Mouse (Mus musculus): ENCODE results near the gene Vmn2r88. TPM values are rescaled to one million over a fixed set of nuclear protein-coding genes. Genes with fewer than 3 reads are reported as not detected.
"Not testable (repeated sequence)": the region's sequence is repeated elsewhere in the genome, so short reads cannot be mapped to it uniquely, and the experiment has no call there.

Gene Vmn2r88
- polyA plus RNA-seq, 1 experiment from 2014 or later = not detected

GRCm38 (mm10) chr14:51423885-51424284 is 13.3 kb downstream of the Vmn2r88 start:
- no peak for TF ChIP-seq CTCF (IDR thresholded peaks at IDR 0.05; ENCODE audit: low read depth)
- 51% methylated on average over 2 of the region's 2 CpGs for WGBS

GRCm38 (mm10) chr14:51430138-51430537 is 19.5 kb downstream of the Vmn2r88 start:
- DNase-seq (ENCODE audit: low spot score); H3K36me3 ChIP-seq (ENCODE audit: insufficient read depth, low read length); H3K27me3 ChIP-seq (ENCODE audit: insufficient read depth, low read length); H3K9ac ChIP-seq (ENCODE audit: low read depth, low read length); H3K4me2 ChIP-seq (ENCODE audit: low read length); H3K4me1 ChIP-seq (replicated peaks; ENCODE audit: insufficient read depth, low read length); H3K4me3 ChIP-seq (replicated peaks; ENCODE audit: low read depth, low read length); H3K9me3 ChIP-seq (replicated peaks; ENCODE audit: low read length); H3K27ac ChIP-seq; ATAC-seq (replicated peaks; ENCODE audit: low FRiP score, low read depth): not testable (repeated sequence)

More at GRCm38 (mm10) chr14:51423885-51424284, 13.3 kb downstream of the Vmn2r88 start:
- DNase-seq (ENCODE audit: low spot score) (no peak), ATAC-seq (replicated peaks; ENCODE audit: low FRiP score, low read depth) (no peak)
- Histone ChIP-seq H3K9me3 (replicated peaks; ENCODE audit: low read length) (no peaks in the 10 kb centered on the region), H3K27ac (no peak overlapping the region), H3K27me3 (ENCODE audit: insufficient read depth, low read length) (no peaks in the 10 kb centered on the region), H3K4me2 (ENCODE audit: low read length) (no peak overlapping the region), H3K4me3 (replicated peaks; ENCODE audit: low read depth, low read length) (no peak overlapping the region), H3K9ac (ENCODE audit: low read depth, low read length) (no peak overlapping the region), H3K4me1 (replicated peaks; ENCODE audit: insufficient read depth, low read length) (no peaks in the 10 kb centered on the region), H3K36me3 (ENCODE audit: insufficient read depth, low read length) (no peaks in the 10 kb centered on the region)

DNA sequence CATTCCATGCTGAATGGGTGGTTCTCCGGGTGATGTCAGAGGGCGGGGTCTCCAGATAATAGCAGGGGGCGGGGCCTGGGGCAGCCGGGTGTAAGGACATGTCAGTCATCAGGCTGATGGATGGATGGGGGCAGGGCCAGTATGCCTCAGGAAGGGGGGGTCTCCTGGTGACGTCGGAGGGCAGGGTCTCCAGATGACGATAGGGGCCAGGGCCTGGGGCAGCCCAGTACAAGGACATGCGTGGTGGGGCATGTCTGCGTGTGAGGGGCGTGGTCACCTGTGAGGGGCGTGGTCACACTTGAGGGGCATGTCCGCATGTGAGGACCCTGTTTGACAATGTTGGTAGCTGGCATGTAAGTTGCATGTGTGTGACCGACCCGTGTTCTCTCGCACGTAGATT is 23.9 kb downstream of the Vmn2r88 start:
- ATAC-seq (replicated peaks; ENCODE audit: low FRiP score, low read depth) = peak; percentile 49; the same call in 1 of the 2 replicates
- Histone ChIP-seq H3K9me3 (replicated peaks; ENCODE audit: low read length) (no peaks in the 10 kb centered on the region), H3K27ac (no peak overlapping the region), H3K4me2 (ENCODE audit: low read length) (no peak overlapping the region), H3K36me3 (ENCODE audit: insufficient read depth, low read length) (no peaks in the 10 kb centered on the region), H3K9ac (ENCODE audit: low read depth, low read length) (no peak overlapping the region), H3K4me1 (replicated peaks; ENCODE audit: insufficient read depth, low read length) (no peaks in the 10 kb centered on the region), H3K27me3 (ENCODE audit: insufficient read depth, low read length) (no peaks in the 10 kb centered on the region), H3K4me3 (replicated peaks; ENCODE audit: low read depth, low read length) (no peak overlapping the region)
- DNase-seq (ENCODE audit: low spot score) = no peak
- WGBS = 94% methylated on average over 16 of the region's 16 CpGs
- TF ChIP-seq CTCF (IDR thresholded peaks at IDR 0.05; ENCODE audit: low read depth) = no peak

DNA sequence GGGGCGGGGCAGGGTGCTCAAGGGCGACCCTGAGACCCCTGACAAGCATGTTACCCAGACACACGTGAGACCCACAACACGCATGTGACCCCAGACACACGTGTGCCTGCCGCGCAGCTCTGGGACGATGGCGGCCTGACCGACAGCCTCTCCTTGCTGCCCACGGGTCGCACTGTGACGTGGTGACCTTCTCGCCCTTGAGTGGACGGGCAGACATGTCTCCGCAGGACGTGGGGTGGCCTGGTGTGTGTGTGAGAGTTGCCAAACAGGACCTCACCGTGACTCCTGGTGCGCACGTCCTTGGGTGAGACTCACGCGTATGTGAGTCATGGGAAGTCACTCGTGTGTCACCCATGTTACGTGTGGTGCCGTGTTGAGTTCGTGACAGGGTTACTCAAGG is 24.4 kb downstream of the Vmn2r88 start:
- Histone ChIP-seq H3K36me3 (ENCODE audit: insufficient read depth, low read length) (no peaks in the 10 kb centered on the region), H3K9me3 (replicated peaks; ENCODE audit: low read length) (no peaks in the 10 kb centered on the region), H3K4me1 (replicated peaks; ENCODE audit: insufficient read depth, low read length) (no peaks in the 10 kb centered on the region), H3K4me3 (replicated peaks; ENCODE audit: low read depth, low read length) (no peak overlapping the region), H3K27me3 (ENCODE audit: insufficient read depth, low read length) (no peaks in the 10 kb centered on the region), H3K9ac (ENCODE audit: low read depth, low read length) (no peak overlapping the region), H3K27ac (no peak overlapping the region), H3K4me2 (ENCODE audit: low read length) (no peak overlapping the region)
- 99% methylated on average over 26 of the region's 26 CpGs for WGBS
- no peak for TF ChIP-seq CTCF (IDR thresholded peaks at IDR 0.05; ENCODE audit: low read depth)
- ATAC-seq (replicated peaks; ENCODE audit: low FRiP score, low read depth) (no peak), DNase-seq (ENCODE audit: low spot score) (no peak)

DNA sequence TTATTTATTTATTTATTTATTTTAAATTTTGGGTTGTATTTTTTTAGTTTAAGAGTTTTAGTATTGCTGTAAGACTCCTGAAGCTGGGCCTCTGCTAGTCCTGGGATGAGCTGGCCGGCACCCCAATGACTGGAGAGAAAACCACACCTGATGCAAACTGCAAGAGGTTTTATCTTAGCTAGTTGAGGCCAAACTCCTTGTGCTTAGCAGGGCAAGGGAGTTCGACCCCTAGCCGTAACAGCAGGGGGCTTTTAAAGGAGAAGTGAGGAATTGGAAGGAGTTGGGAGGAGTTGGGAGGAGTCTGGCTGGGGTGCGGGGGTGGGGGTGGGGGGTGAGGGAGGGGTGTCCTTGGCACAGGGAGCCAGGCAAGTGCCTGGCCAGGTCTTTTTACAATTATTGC is 28.3 kb downstream of the Vmn2r88 start:
- no peak overlapping the region for H3K9ac ChIP-seq (ENCODE audit: low read depth, low read length)
- no peak for ATAC-seq (replicated peaks; ENCODE audit: low FRiP score, low read depth)
- H3K27me3 ChIP-seq (ENCODE audit: insufficient read depth, low read length) = no peaks in the 10 kb centered on the region
- DNase-seq (ENCODE audit: low spot score) = no peak
- WGBS = 87% methylated on average over 4 of the region's 4 CpGs
- H3K4me3 ChIP-seq (replicated peaks; ENCODE audit: low read depth, low read length) = no peak overlapping the region
- H3K4me1 ChIP-seq (replicated peaks; ENCODE audit: insufficient read depth, low read length) = no peaks in the 10 kb centered on the region
- no peaks in the 10 kb centered on the region for H3K36me3 ChIP-seq (ENCODE audit: insufficient read depth, low read length)
- no peak overlapping the region for H3K4me2 ChIP-seq (ENCODE audit: low read length)
- H3K27ac ChIP-seq = no peak overlapping the region
- no peaks in the 10 kb centered on the region for H3K9me3 ChIP-seq (replicated peaks; ENCODE audit: low read length)
- no peak for TF ChIP-seq CTCF (IDR thresholded peaks at IDR 0.05; ENCODE audit: low read depth)

GRCm38 (mm10) chr14:51451557-51451956 is 40.9 kb downstream of the Vmn2r88 start, which contains the start of gene Vmn2r89:
Gene Vmn2r89 (plus strand): TSS chr14:51451857.
- H3K9me3 ChIP-seq (replicated peaks; ENCODE audit: low read length); H3K27me3 ChIP-seq (ENCODE audit: insufficient read depth, low read length); DNase-seq (ENCODE audit: low spot score); ATAC-seq (replicated peaks; ENCODE audit: low FRiP score, low read depth); H3K9ac ChIP-seq (ENCODE audit: low read depth, low read length); H3K4me2 ChIP-seq (ENCODE audit: low read length); H3K27ac ChIP-seq; H3K4me3 ChIP-seq (replicated peaks; ENCODE audit: low read depth, low read length); H3K4me1 ChIP-seq (replicated peaks; ENCODE audit: insufficient read depth, low read length); H3K36me3 ChIP-seq (ENCODE audit: insufficient read depth, low read length): not testable (repeated sequence)
- WGBS = 87% methylated on average over 2 of the region's 2 CpGs

Other genes with a start within 250 kb of the Vmn2r88 start
- not detected in 2 replicates for gene Rnase2b, start 248.6 kb upstream of the Vmn2r88 start, polyA plus RNA-seq (2015; fragmentation: Nextera tagmentation; extraction: Ambion mirVana)
- gene Ang2, start 211.7 kb upstream of the Vmn2r88 start, polyA plus RNA-seq (2015; fragmentation: Nextera tagmentation; extraction: Ambion mirVana) = not detected in 2 replicates
- gene Ear14, start 207.4 kb upstream of the Vmn2r88 start, polyA plus RNA-seq (2015; fragmentation: Nextera tagmentation; extraction: Ambion mirVana) = not detected in 2 replicates
- gene Rnase2a, start 154.7 kb upstream of the Vmn2r88 start, polyA plus RNA-seq (2015; fragmentation: Nextera tagmentation; extraction: Ambion mirVana) = not detected in 2 replicates
- gene Gm7247, start 49.1 kb upstream of the Vmn2r88 start, polyA plus RNA-seq (2015; fragmentation: Nextera tagmentation; extraction: Ambion mirVana) = not detected in 2 replicates
- not detected in 2 replicates for gene Vmn2r89, start 41.0 kb downstream of the Vmn2r88 start, polyA plus RNA-seq (2015; fragmentation: Nextera tagmentation; extraction: Ambion mirVana)
- not detected in 2 replicates for gene Gm5622, start 142.0 kb downstream of the Vmn2r88 start, polyA plus RNA-seq (2015; fragmentation: Nextera tagmentation; extraction: Ambion mirVana)
- gene Gm17175, start 163.2 kb downstream of the Vmn2r88 start, polyA plus RNA-seq (2015; fragmentation: Nextera tagmentation; extraction: Ambion mirVana) = not detected in 2 replicates
- not detected in 2 replicates for gene Gm17174, start 181.3 kb downstream of the Vmn2r88 start, polyA plus RNA-seq (2015; fragmentation: Nextera tagmentation; extraction: Ambion mirVana)
- not detected in 2 replicates for gene Gm17078, start 200.5 kb downstream of the Vmn2r88 start, polyA plus RNA-seq (2015; fragmentation: Nextera tagmentation; extraction: Ambion mirVana)
- not detected in 2 replicates for gene Gm4181, start 224.8 kb downstream of the Vmn2r88 start, polyA plus RNA-seq (2015; fragmentation: Nextera tagmentation; extraction: Ambion mirVana)